Mouse (Mus musculus): ENCODE results near the gene Unc13c.

- TF ChIP-seq CTCF (IDR thresholded peaks at IDR 0.05; ENCODE audit: low read depth, low read length) (no peak), POLR2A (IDR thresholded peaks at IDR 0.05; ENCODE audit: insufficient read depth, low read length) (no peak)
Observed at GRCm38 (mm10) chr9:73450009-73450408, 518.8 kb downstream of the Unc13c start.

All from ES-Bruce4 (cell line).